Mouse (Mus musculus): ENCODE measurements at regions not wholly inside any gene's neighbourhood (a gene's known extent, or its start where the extent isn't known, plus 50 kb on each side); places are given as distances from the start of the nearest gene placed in this dataset.
"Not testable (repeated sequence)": the region's sequence is repeated elsewhere in the genome, so short reads cannot be mapped to it uniquely, and the experiment has no call there.

- DNase-seq: no peak
These were observed 495.2 kb upstream of the Cypt12 start for GRCm38 (mm10) chr3:17452984-17453383.

GRCm38 (mm10) chr3:17460545-17460944 is 487.7 kb upstream of the Cypt12 start:
- no peak for DNase-seq

- DNase-seq: no peak
These were observed 486.8 kb upstream of the Cypt12 start for GRCm38 (mm10) chr3:17461365-17461764.

- DNase-seq: no peak
These were observed 474.4 kb upstream of the Cypt12 start for GRCm38 (mm10) chr3:17473812-17474211.

- no peak for DNase-seq
These were observed 458.7 kb upstream of the Cypt12 start for GRCm38 (mm10) chr3:17489240-17490142.

- DNase-seq: no peak
These were observed 457.6 kb upstream of the Cypt12 start for GRCm38 (mm10) chr3:17490632-17491031.

GRCm38 (mm10) chr3:17498291-17498690 is 449.9 kb upstream of the Cypt12 start:
- no peak for DNase-seq

- no peak for DNase-seq
These were observed 446.7 kb upstream of the Cypt12 start for GRCm38 (mm10) chr3:17501556-17501955.

GRCm38 (mm10) chr3:17541346-17541745 is 406.9 kb upstream of the Cypt12 start:
- no peak for DNase-seq

- DNase-seq: no peak
These were observed 400.6 kb upstream of the Cypt12 start for GRCm38 (mm10) chr3:17547559-17548059.

- no peak for DNase-seq
These were observed 365.7 kb upstream of the Cypt12 start for GRCm38 (mm10) chr3:17582487-17582886.

- no peak for DNase-seq
These were observed 358.2 kb upstream of the Cypt12 start for GRCm38 (mm10) chr3:17589956-17590546.

GRCm38 (mm10) chr3:17592463-17592862 is 355.7 kb upstream of the Cypt12 start:
- DNase-seq: no peak

GRCm38 (mm10) chr3:17596365-17596764 is 351.8 kb upstream of the Cypt12 start:
- no peak for DNase-seq

GRCm38 (mm10) chr3:17613486-17613885 is 334.7 kb upstream of the Cypt12 start:
- no peak for DNase-seq

- peak; percentile 96 for DNase-seq
These were observed 331.7 kb upstream of the Cypt12 start for GRCm38 (mm10) chr3:17616439-17617070.

GRCm38 (mm10) chr3:17619489-17619888 is 328.7 kb upstream of the Cypt12 start:
- no peak for DNase-seq

GRCm38 (mm10) chr3:17619890-17620289 is 328.3 kb upstream of the Cypt12 start:
- no peak for DNase-seq

GRCm38 (mm10) chr3:17620398-17620797 is 327.8 kb upstream of the Cypt12 start:
- no peak for DNase-seq

- no peak for DNase-seq
These were observed 315.7 kb upstream of the Cypt12 start for GRCm38 (mm10) chr3:17632484-17632883.

GRCm38 (mm10) chr3:17636276-17636675 is 311.9 kb upstream of the Cypt12 start:
- DNase-seq: no peak

GRCm38 (mm10) chr3:17659988-17660387 is 288.2 kb upstream of the Cypt12 start:
- not testable (repeated sequence) for DNase-seq

GRCm38 (mm10) chr3:17661987-17662386 is 286.2 kb upstream of the Cypt12 start:
- peak; percentile 71 for DNase-seq

GRCm38 (mm10) chr3:17667016-17667415 is 281.2 kb upstream of the Cypt12 start:
- no peak for DNase-seq
